Mouse (Mus musculus): ENCODE results near the gene Prom2.

Prom2 gene

GRCm38 (mm10) chr2:127541185-127541584, at the start of gene Prom2:
TSS of gene Prom2 (minus strand) at chr2:127541467.
- DNase-seq (ENCODE audit: low spot score in 2 of 2), result no peak

GRCm38 (mm10) chr2:127590840-127591239, 49.6 kb upstream of the Prom2 start:
- DNase-seq (ENCODE audit: low spot score in 2 of 2), result no peak

GRCm38 (mm10) chr2:127590204-127590603, 48.9 kb upstream of the Prom2 start:
- no peak for DNase-seq (ENCODE audit: low spot score in 2 of 2)

GRCm38 (mm10) chr2:127588897-127589296, 47.6 kb upstream of the Prom2 start:
- no peak for DNase-seq (ENCODE audit: low spot score in 2 of 2)

GRCm38 (mm10) chr2:127587514-127587844, 46.2 kb upstream of the Prom2 start:
- DNase-seq (ENCODE audit: low spot score in 2 of 2), result no peak

GRCm38 (mm10) chr2:127586694-127587513, 45.6 kb upstream of the Prom2 start, which contains the start of the genes Zfp661 and Mrps5:
TSS of gene Zfp661 (minus strand) at chr2:127587094.
TSS of gene Mrps5 (plus strand) at chr2:127587222.
- peak; percentile 86 for DNase-seq (ENCODE audit: low spot score in 2 of 2)

GRCm38 (mm10) chr2:127584436-127584858, 43.2 kb upstream of the Prom2 start:
- DNase-seq (ENCODE audit: low spot score in 2 of 2), result peak; percentile 97

GRCm38 (mm10) chr2:127573322-127573721, 32.1 kb upstream of the Prom2 start:
- no peak for DNase-seq (ENCODE audit: low spot score in 2 of 2)

GRCm38 (mm10) chr2:127559070-127559966, 18.1 kb upstream of the Prom2 start:
- DNase-seq (ENCODE audit: low spot score in 2 of 2), result peak; percentile 97

- DNase-seq (ENCODE audit: low spot score in 2 of 2), result peak; percentile 60 to 72
Measured at GRCm38 (mm10) chr2:127551078-127551477, 9.8 kb upstream of the Prom2 start.

GRCm38 (mm10) chr2:127550446-127550845, 9.2 kb upstream of the Prom2 start:
- DNase-seq (ENCODE audit: low spot score in 2 of 2), result peak in 1 of 2 experiments; percentile 23

GRCm38 (mm10) chr2:127549711-127550110, 8.4 kb upstream of the Prom2 start:
- no peak for DNase-seq (ENCODE audit: low spot score in 2 of 2)

GRCm38 (mm10) chr2:127548342-127549074, 7.2 kb upstream of the Prom2 start:
- DNase-seq (ENCODE audit: low spot score in 2 of 2), result no peak

- no peak for DNase-seq (ENCODE audit: low spot score in 2 of 2)
Measured at GRCm38 (mm10) chr2:127541697-127542096, 430 bp upstream of the Prom2 start.

- no peak for DNase-seq (ENCODE audit: low spot score in 2 of 2)
Measured at GRCm38 (mm10) chr2:127539494-127539893, 1.8 kb downstream of the Prom2 start.

- DNase-seq (ENCODE audit: low spot score in 2 of 2), result no peak
Measured at GRCm38 (mm10) chr2:127537548-127537947, 3.7 kb downstream of the Prom2 start.

- DNase-seq (ENCODE audit: low spot score in 2 of 2), result peak in 1 of 2 experiments; percentile 55
Measured at GRCm38 (mm10) chr2:127535363-127535762, 5.9 kb downstream of the Prom2 start.

GRCm38 (mm10) chr2:127532379-127532778, 8.9 kb downstream of the Prom2 start:
- no peak for DNase-seq (ENCODE audit: low spot score in 2 of 2)

GRCm38 (mm10) chr2:127531592-127531991, 9.7 kb downstream of the Prom2 start:
- no peak for DNase-seq (ENCODE audit: low spot score in 2 of 2)

- DNase-seq (ENCODE audit: low spot score in 2 of 2), result no peak
Measured at GRCm38 (mm10) chr2:127530418-127530817, 10.8 kb downstream of the Prom2 start.

GRCm38 (mm10) chr2:127525004-127525775, 16.1 kb downstream of the Prom2 start:
- no peak for DNase-seq (ENCODE audit: low spot score in 2 of 2)

All from right cerebral cortex, postnatal 10 days (tissue).